Mouse (Mus musculus) retina, postnatal 1 day (tissue): ENCODE data around the gene Prcc.
A peak's percentile ranks its signal among the peaks of the same experiment; 100 is the strongest.
"Not testable (repeated sequence)": the region's sequence is repeated elsewhere in the genome, so short reads cannot be mapped to it uniquely, and the experiment has no call there.

Experiments
- DNase-seq: peaks from one replicate; pipeline ENCODE4 v3.0.0-alpha.2; 2012

Prcc gene

DNA sequence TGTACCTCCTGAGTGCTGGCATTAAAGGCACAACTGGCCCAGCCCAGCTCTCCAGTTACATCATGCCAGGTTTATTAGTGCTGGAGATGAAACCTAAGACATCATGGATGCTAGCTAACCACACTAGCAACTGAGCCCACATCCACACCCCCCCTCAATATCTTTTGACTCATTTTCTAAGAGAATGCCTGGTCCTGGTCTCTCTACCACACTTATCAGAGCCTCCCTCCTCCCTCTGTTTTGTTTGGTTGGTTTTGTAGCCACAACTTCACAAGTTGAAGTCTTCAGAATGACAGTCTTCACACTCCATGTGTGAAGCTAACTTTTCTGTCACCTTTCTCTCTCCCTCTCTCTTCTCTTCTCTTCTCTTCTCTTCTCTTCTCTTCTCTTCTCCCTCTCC, 44.5 kb downstream of the Prcc start:
- DNase-seq, result no peak

DNA sequence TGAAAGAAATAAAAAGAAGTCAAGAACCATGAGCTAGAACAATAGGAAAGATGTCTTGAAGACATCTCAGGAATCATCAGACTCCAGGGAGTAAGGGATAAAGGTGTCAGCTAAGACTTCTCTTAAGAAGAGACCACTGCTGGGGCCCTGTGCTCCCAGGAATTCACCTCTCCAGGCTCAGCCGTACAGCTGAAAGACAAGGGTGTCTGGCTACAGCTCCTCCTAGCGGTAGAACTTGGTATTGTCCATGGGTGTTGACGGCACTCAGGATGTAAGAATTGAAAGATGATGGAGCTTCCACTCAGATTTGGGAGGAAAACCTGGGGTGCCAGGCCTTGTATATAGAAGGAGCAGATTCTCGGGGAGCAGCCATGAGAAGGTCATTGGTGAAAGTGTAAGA, 46.8 kb downstream of the Prcc start:
- DNase-seq, result peak; percentile 85

DNA sequence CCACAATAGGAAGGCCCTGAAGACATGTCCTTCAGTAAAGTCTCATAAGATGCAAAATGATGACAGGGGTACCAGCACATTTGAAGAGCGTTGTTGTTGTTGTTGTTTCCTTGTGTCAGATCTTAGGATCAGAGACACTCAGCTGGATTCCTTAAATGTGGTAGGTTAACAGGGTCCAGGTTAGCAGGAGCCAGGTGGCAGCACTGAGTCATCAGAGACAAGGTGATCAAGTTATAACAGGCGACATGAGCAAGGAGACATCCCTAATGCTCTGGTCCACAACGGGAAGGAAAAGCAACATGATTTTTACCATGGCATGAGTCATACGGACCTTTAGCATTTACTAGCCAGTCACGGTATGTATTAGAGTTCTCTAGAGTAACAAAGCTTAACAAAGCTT, 51.9 kb downstream of the Prcc start:
- no peak for DNase-seq

DNA sequence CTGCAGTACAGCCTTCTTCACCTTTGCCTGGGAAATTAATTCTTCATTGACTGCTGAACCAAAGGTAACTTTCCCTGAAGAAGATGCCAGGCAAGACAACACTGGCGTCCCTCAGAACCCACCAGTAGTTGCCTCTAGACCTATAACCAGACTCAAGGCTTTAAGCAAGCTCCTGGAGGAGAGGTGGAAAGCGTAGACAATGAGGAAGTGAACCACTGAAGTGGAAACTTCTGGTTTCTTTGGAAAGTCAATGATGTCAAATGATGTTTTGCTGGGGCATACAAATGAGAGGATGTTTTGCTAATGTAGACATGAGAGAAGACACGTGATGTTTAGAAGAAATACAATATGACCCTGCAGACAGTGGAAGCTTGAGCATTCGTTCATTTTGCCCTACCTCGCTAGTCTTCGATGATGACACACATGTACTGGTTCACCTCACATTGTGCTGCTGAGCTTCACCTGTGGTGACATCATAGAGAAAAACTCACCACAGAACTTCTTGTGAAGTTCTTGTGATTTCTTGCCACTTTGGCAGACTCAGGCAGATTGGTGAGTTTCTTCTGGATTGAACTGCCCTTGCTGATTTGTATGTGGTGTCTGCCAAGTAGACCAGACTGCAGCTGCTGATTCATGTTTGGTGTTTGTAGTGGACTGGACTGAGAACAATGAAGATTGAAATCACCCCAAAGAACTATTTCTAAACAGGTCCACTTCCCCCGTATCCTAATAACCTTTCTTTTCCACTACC, 53.1 kb downstream of the Prcc start:
- no peak for DNase-seq

DNA sequence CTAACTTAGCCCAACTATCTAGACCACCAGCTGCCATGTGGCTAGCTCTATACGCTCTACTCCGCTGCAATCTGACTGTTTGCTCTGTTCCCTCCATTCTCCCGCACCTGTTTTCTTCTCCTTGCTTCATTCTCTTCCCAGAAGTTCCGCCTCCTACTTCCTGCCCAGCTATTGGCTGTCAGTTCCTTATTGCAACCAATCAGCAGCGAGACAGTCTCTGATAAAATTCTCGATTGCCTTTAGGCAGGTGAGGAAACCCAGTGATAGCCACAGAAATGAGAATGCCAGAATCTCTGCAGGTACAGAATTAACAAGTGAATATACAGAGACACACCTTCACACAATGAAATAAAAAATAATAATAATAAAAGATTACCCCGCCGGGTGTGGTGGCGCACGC, 56.4 kb downstream of the Prcc start:
- DNase-seq, result no peak

DNA sequence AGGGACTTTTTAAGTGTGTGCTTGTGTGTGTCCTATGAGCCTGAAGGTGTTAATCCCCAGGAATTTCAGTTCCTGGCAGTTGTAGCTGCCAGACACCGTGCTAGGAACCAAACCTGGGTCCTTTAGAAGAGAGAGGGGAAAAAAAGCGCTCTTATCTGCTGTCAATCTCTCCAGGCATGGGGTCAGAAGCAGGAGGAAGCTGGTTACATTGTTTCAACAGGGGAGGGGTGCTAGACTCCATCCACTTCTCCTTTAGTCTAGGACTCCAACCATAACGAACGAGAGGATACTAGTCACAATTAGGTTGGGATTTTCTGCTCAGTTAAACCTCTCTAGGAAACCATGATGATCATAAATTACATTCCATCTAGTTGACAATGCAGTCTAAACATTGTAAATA, 57.0 kb downstream of the Prcc start:
- no peak for DNase-seq

DNA sequence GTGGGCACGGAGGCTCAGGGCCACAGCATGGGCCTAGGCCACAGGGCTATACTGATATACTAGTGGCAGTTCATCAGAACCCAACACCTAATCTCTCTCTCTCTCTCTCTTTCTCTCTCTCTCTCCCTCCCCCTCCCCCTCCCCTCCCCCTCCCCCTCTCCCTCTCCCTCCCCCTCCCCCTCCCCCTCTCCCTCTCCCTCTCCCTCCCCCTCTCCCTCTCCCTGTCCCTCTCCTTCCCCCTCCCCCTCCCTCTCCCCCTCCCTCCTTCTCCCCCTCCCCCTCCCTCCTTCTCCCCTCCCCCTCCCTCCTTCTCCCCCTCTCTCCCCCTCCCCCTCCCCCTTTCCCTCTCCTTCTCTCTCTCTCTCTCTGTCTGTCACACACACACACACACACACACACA, 61.2 kb downstream of the Prcc start, which contains the start of gene Pear1:
Gene Pear1, minus strand, starts transcription at position 101 of the 400 bp plus-strand sequence.
- not testable (repeated sequence) for DNase-seq

DNA sequence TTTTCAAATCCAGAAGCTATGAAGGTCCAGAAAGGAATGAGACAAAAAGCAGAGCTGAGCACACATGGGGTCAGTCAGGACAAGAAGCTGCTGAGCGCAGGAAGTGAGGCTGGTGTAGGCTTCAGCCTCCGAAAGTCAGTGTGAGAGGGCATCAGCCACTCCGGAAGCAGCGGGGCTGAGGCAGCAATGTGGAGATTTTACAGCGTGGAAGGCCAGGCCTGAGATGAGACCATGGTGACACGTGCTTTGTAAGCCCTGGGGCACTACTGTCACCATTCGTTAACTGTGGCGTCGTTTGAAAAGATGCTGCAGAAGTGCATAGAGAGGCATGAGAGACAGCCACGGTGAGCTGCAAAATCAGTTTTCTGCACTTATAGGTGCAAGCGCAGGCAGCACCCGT, 67.2 kb downstream of the Prcc start:
- peak; percentile 82 for DNase-seq

DNA sequence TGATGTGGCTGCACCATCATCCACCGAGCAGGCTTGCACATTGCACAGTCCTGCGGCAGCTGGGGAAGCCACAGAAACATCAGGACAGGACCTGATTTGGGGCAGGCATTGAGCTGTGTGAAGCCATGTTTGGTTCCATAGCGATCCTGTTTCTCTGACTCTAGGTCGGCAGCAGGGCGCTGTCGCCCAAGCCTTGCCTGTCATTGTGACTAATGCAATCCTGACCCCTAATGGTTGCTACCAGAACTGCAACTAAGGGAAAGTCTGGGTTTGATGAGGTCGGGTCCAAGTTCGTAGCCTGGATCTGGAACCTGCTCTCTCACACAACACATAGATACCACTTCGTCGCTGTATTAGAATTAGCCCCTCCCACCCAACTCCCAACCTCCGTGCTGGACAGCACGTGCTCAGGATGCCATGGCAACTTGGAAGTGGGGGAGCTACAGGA, 68.7 kb downstream of the Prcc start:
- peak; percentile 90 for DNase-seq

DNA sequence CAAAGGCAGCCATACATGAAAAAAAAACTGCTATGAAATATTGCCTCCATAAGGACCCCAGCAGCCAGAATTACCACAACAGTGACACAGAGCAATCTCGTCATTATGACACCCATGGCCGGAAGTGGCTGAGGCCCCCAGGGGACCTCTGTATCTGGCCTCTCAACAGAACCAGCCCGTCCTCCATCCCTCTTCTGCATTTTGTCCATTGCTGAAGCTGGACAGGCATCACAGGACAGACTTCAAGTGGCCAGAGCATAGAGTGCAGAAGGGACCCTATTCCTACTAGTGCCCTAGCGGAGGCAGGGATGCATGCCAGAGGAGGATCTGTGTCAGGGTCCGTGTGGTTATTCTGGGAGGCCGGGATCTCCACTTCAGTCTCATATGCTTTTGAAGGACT, 69.2 kb downstream of the Prcc start:
- no peak for DNase-seq

DNA sequence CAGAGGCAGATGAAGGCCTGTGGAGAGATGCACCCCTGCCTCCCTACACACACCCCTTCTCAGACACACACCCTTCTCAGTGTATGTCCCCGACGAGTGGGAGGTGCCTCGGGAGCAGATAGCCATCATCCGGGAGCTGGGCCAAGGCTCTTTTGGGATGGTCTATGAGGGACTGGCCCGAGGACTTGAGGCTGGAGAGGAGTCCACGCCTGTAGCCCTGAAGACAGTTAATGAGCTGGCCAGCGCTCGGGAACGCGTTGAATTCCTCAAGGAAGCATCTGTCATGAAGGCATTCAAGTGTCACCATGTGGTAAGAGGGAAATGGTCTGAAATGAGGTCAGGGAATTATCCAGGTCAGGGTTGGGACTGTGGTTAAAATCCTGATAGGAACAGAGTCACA, 72.5 kb downstream of the Prcc start:
- DNase-seq, result no peak

DNA sequence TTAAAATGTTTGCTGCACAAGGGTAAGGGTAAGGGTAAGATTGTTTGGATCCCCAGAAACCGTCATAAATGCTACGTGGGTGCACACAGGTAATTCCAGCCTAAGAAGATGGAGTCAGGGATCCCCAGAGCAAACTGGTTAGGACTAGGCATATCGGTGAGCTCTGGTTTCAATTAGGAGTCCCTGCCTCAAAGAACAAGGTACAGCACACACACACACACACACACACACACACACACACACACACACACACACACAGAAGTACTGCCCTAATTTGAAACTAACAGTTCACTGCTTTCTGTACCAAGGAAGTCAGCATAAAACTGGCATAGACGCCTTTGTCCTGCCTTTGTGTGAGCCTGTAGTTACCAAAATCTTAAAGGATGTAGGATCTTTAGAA, 73.0 kb downstream of the Prcc start:
- no peak for DNase-seq

DNA sequence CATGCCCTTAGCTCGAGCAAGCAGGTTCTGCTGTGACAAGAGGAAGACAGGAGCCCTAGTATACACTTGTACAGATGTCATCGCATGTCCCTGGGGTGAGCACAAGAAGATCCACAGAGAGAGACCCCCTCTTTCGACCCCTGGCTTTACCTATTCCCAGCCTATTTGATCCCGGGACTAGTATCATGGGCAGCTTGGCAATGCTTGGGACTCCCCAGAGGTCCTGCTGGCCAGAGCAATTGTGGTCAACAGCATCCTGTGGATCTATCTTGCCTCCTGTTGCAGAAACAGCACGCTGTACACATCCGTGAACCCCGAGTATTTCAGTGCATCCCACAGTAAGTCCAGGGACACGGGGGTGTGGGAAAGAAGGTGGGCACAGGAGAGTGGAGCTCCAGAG, 74.1 kb downstream of the Prcc start:
- DNase-seq, result no peak

DNA sequence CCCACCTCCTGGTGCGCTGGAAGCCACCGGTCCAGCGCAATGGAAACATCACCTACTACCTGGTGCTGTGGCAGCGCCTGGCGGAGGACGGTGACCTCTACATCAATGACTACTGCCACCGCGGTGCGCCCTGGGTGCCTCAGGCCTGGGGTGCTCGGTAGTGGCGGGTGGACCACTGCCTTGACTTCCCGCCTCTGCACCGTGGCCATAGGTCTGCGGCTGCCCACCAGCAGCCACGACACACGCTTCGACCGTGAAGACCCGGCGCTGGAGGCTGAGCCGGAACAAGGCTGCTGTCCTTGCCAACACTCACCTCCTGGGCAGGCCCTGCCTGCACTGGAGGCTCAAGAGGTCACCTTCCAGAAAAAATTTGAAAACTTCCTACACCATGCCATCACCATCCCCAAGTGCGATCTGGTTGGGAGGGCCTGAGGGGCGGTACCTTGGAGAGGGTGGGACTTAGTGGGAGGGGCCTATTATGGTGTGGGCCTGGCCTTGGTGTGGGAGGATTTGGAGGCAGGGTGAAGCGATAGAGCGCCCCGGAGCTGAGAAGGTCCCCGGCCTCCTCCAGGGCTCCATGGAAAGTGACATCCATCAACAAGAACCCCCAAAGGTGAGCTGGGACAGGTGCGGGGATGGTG, 76.0 kb downstream of the Prcc start:
- DNase-seq, result peak; percentile 50
